Mouse (Mus musculus) cerebellum, adult (tissue): ENCODE results near the gene Dus2.
"Not testable (repeated sequence)": the region's sequence is repeated elsewhere in the genome, so short reads cannot be mapped to it uniquely, and the experiment has no call there.

Source experiments
- ATAC-seq: cut with Nextera tagmentation; 2 replicates; pipeline ENCODE4 v1.9.2; 2017; ENCODE audit warnings: mild to moderate bottlenecking, moderate library complexity, mixed read lengths; ENCODE audit not compliant: insufficient number of reproducible peaks, low FRiP score, low TSS enrichment

Gene Dus2

DNA sequence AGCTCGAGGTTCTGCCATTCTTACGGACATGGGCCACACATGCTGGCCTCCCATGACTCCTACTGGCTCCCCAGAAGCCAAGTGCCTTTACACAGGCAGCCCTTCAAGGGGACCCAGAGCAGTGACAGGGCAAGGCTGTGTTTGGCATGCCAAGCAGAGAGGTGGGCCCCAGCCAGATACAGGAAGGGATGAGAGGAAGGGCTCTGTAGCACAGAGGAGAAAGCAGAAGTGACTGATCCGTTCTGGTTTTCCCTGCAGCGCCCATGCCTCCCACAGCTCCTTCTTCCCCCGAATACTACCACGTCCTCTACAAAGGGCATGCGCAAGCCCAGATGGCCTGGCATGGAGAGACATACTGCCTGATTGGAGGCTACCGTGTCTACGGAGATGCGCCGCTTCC lies 7.7 kb upstream of the Dus2 start:
- not testable (repeated sequence) for ATAC-seq

- ATAC-seq = no peak
These were observed 2.6 kb upstream of the Dus2 start for GRCm38 (mm10) chr8:105988546-105988945.

- no peak for ATAC-seq
These were observed 409 bp downstream of the Dus2 start for GRCm38 (mm10) chr8:105991546-105991945.

GRCm38 (mm10) chr8:105992499-105992898 lies 1.4 kb downstream of the Dus2 start:
- ATAC-seq = no peak

DNA sequence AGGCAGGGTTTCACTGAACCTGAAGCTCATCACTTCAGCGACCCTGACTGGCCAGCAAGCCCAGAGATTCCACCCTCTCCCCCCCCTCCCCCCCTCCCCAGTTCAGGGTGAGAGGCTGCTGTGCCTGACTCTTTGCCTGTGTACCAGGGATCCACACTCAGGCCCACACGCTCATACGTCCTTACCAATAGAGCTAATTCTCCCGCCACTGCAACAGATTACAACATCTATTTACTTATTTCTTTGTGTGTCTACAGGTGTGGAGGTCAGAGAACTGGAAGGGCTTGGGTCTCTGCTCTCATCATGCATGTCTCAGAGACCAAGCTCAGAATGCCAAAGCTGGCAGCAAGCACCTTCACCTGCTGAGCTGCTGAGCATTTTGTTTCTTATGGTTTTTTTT lies 2.1 kb downstream of the Dus2 start:
- no peak for ATAC-seq

DNA sequence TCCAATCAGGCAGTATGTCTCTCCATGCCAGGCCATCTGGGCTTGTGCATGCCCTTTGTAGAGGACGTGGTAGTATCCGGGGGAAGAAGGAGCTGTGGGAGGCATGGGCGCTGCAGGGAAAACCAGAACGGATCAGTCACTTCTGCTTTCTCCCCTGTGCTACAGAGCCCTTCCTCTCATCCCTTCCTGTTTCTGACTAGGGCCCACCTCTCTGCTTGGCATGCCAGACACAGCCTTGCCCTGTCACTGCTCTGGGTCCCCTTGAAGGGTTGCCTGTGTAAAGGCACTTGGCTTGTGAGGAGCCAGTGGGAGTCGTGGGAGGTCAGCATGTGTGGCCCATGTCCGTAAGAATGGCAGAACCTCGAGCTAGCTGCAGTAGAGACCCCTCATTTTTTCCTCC lies 5.2 kb downstream of the Dus2 start:
- no peak for ATAC-seq

GRCm38 (mm10) chr8:105998971-105999370 lies 7.8 kb downstream of the Dus2 start:
- no peak for ATAC-seq

- ATAC-seq = peak; percentile 99
These were observed 10.8 kb downstream of the Dus2 start for GRCm38 (mm10) chr8:106001908-106002307.

- ATAC-seq = no peak
These were observed 13.5 kb downstream of the Dus2 start for GRCm38 (mm10) chr8:106004538-106005207.

DNA sequence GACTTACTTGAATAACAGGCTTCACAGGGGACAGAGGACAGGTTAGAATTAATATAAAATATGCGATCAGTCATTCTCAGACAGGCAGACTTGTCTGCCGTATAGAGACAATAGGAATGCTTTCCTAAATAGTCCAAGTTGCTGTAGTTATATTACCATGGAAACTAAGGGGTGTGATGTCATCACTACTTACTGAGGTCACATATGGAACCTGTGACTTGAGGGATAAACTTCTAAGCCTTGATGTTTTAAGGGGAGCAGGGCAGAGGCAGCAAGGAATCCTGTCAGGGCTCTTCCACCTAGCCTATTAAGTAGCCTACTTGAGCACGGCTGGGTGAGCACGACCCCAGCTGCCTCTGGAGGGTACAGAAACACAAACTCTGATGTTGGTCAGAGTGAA lies 14.7 kb downstream of the Dus2 start, which contains the start of gene Dpep2nb:
Dpep2nb (minus strand) TSS at position 101 of the 400 bp plus-strand sequence.
- ATAC-seq = no peak

DNA sequence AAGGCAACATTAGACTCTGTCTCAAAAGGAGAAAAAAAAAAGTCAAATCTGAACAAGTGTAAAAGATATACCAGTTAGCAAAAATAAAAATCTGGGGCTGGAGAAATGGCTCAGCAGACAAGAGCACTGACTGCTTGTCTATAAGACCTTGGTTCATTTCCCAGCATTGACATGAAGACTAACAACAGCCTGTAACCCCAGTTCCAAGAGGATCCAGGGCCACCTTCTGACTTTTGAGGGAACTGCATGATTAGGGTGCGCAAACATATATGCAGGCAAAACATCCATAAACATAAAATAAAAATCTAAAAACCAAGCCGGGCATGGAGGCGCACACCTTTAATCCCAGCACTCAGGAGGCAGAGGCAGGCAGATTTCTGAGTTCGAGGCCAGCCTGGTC lies 15.3 kb downstream of the Dus2 start:
- no peak for ATAC-seq

GRCm38 (mm10) chr8:106007135-106007534 lies 16.0 kb downstream of the Dus2 start:
- no peak for ATAC-seq

- ATAC-seq = not testable (repeated sequence)
These were observed 16.8 kb downstream of the Dus2 start for GRCm38 (mm10) chr8:106007891-106008290.

- ATAC-seq = peak; percentile 92
These were observed 19.9 kb downstream of the Dus2 start for GRCm38 (mm10) chr8:106010748-106011642.

GRCm38 (mm10) chr8:106011643-106011986 lies 20.5 kb downstream of the Dus2 start, which contains the start of gene Ddx28:
Gene Ddx28, minus strand, starts transcription at chr8:106011882.
- ATAC-seq = no peak; the same call in 1 of the 2 replicates

DNA sequence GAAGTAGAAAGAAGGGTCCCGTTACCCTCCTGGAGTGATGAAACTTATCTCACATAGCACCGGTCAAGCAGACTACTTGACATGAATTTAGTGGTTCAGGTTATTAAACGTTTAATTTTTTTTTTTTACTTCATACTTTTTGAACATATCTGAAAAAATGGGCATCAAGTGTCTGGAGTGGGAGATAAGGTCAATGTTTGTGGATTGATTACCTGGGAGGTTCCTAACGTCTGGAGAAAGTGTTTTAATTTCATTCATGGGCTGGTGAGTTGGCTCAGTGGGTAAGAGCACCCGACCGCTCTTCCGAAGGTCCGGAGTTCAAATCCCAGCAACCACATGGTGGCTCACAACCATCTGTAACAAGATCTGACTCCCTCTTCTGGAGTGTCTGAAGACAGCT lies 21.1 kb downstream of the Dus2 start:
- not testable (repeated sequence) for ATAC-seq

GRCm38 (mm10) chr8:106016284-106016683 lies 25.1 kb downstream of the Dus2 start:
- no peak for ATAC-seq

DNA sequence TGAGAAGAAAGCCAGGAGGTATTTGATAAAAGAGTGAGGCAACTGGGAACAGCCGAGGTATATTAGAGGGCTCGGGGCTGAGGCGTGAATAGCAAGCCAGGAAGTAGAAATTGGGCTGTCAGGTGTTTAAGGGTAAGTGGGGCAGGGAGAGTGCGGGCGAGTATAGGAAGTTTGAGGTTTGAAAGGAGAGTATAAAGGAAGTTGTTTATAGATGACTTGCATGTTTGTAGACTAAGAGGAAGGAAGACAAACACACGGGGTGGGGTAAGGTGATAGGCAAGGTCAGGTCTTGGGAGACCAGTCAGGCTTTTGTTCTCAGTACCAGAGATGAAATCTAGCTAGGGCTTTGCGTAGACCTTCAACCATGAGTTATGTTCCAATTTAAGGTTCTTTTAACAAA lies 26.0 kb downstream of the Dus2 start:
- no peak for ATAC-seq

DNA sequence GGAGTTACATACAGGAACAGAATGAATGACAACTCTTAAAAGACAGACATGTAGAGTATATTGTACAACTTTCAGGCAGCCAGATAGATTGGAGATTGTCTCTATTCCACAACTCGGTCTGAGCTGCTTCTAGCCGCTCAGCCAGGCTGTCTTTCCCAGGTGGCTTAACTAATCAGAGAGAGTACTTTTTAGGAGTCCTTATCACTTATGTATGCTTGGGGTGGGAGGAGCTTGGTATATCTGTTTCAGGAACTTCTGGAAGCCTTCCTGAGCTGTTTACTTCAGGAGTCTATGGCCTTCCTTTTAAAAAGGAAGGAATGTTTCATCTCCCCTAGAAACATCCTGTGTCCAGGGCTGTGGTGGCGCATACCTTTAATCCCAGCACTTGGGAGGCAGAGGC lies 26.9 kb downstream of the Dus2 start:
- ATAC-seq = no peak

DNA sequence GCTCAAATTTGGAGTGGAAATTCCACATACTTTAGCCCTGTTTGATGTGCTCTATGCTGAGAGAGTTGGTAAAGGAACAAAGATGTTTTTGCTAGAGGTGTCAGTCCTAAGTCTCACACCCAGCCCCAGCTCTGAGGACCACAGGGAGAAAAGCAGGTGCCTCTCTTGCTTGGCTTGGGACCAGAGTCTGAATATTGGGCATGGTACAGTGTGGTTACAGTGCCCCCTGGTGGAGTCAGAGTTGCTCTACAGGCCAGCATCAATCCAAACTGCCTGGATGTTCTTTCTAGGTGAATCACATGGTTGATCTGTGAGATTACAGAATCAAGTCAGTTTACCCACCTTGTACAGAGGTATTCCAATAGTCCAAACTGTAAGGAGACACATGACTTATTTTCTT lies 31.3 kb downstream of the Dus2 start:
- peak; percentile 75 for ATAC-seq

GRCm38 (mm10) chr8:106038721-106039120 lies 47.6 kb downstream of the Dus2 start:
- no peak for ATAC-seq

- ATAC-seq = no peak
These were observed 48.5 kb downstream of the Dus2 start for GRCm38 (mm10) chr8:106039605-106040004.
